Mouse (Mus musculus) urinary bladder, postnatal 10 days (tissue): ENCODE results near the gene Zfp131.

ENCODE experiments used
- DNase-seq: peaks from one replicate; pipeline ENCODE4 v3.0.0; 2022; ENCODE audit warnings: low spot score

The Zfp131 gene

GRCm38 (mm10) chr13:119755141-119755547 is 35.5 kb downstream of the Zfp131 start:
- no peak for DNase-seq

DNA sequence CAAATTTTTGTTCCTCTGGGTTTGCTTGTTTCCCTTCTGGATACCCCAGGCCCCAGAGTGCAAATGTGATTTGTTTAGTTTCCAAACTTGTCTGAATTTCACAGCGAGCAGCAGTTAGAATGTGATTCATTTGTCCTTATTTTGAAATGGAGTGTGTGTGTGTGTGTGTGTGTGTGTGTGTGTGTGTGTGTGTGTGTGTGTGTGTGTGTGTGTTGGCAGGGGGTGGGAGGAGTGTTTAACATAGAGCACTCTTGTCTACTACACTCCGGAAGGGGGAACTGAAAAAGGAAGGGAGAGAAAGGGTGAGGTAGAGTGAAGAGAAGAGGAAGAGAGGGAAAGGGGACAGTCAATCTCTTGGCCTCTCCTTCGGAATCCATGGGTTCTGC is 36.1 kb downstream of the Zfp131 start:
- no peak for DNase-seq

GRCm38 (mm10) chr13:119753859-119754634 is 36.6 kb downstream of the Zfp131 start:
- DNase-seq = no peak

DNA sequence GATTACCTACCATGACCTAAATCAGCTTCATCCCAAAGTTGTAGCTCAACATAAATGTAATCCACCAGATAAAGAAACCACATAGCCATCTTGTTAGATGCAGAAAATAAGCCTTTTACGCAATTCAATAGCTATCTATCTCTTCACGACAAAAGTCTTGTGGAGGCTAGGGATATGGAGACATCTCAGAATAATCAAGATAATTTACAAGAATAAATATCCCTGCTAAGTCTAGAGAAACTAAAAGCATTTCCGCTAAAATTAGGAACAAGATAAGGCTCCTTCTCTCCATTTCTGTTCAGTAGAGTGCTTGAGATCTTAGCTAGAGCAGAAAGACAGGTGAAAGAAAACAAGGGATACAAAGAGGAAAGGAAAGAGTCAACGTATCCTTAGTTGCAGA is 43.8 kb downstream of the Zfp131 start:
- DNase-seq = no peak

GRCm38 (mm10) chr13:119743470-119743869 is 47.2 kb downstream of the Zfp131 start:
- DNase-seq = no peak

DNA sequence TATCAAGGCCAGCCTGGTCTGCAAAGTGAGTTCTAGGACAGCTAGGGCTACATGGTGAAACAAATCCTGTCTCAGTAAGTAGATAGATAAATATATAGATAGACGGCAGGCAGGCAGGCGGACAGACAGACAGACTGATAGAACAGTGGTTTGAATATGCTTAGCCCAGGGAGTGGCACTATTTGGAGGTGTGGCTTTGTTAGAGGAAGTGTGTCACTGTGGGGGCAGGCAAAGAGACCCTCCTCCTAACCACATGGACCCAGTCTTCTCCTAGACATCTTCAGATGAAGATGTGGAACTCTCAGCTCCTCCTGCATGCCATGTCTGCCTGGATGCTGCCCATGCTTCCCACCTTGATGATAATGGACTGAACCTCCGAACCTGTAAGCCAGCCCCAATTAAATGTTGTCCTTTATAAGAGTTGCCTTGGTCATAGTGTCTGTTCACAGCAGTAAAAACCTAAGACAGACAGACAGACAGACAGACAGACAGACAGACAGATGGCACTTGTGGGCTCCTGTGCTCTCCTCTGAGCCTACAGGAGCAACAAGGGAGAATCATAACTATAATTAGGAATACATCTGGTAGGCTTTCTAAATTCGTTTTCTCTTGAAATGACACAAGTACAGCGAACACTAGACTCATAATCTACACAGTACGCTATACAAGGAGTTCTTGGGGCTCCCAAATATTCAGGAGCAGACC is 47.8 kb downstream of the Zfp131 start:
- DNase-seq = no peak

GRCm38 (mm10) chr13:119741390-119742237 is 49.1 kb downstream of the Zfp131 start:
- DNase-seq = no peak

DNA sequence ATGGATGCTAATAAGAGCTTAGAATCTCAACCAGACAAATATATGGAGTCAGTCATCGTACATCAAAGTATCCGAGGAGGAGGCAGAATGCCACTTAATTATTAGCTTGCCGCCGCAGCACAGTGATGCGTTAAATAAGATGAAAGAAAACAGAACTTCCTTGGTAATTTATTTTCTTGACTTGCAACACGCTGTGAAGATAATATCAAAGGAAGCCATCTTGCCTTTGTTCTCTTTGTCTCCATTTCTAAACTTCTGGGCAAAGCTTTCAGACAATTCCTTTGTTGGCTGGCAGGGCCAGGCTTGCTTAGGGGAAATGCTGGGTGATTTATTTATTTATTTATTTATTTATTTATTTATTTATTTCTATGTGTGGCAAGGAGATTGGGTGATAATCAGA is 59.2 kb downstream of the Zfp131 start:
- DNase-seq = no peak

GRCm38 (mm10) chr13:119729406-119729805 is 61.3 kb downstream of the Zfp131 start:
- DNase-seq = no peak

DNA sequence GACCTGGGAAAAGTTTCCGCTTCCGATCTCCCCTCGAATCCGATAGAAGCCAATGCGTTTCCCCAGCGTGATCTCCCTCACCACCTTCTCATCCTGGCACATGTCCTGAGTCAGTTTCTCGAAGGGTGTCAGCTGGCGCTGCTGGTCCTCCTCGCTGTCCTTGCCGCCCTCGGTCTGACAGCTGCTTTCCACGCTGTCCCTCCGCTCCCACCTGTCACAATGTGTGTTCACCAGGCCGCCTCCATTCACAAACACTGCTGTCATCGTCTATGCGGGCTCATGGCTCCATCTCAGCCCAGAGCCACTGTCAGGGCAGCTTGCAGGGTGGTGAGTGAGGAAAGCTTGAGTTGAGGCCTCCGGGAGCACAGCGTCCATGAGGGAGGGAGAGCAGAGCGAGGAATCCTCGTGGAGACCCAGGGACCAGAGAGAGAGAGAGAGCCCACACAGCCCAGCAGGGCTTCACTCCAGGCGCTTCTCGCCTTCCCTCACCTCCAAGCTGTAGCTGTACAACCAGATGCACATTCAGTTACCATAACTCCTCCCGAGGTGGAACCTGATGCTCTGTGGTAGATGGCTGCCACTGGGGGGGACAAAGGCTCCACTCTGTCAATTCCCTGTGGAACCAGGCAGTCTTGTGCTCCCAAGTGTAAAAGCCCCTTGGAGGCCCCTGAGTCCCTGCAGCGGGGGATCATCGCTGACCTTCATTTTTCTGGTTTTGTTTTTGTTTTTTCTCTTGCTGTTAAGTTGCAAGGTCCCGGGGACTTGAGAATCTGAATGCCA is 62.9 kb downstream of the Zfp131 start:
- no peak for DNase-seq

GRCm38 (mm10) chr13:119724541-119724940 is 66.1 kb downstream of the Zfp131 start:
- DNase-seq = no peak

- no peak for DNase-seq
These were observed 67.3 kb downstream of the Zfp131 start for GRCm38 (mm10) chr13:119723368-119723767.

GRCm38 (mm10) chr13:119722447-119722846 is 68.2 kb downstream of the Zfp131 start:
- no peak for DNase-seq

DNA sequence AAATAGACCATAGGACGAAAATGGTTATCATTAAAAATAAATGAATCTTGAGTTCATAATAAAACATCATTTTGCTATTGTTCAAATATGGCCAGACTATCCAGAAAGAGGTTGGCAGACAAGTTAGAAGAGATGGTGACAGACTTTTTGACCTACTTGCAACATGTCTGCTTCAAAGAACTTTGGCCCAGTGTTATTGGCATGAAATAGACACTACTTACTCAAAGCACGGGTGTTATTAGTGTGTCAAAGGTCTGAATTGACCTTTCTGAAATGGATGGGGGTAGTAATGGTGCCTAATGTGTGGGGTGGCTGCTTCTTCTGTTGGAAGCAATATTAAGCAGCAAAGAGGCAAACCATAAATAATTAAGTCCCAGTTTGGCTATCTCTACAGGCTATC is 74.6 kb downstream of the Zfp131 start:
- DNase-seq = no peak
